In the genomic region with DNA sequence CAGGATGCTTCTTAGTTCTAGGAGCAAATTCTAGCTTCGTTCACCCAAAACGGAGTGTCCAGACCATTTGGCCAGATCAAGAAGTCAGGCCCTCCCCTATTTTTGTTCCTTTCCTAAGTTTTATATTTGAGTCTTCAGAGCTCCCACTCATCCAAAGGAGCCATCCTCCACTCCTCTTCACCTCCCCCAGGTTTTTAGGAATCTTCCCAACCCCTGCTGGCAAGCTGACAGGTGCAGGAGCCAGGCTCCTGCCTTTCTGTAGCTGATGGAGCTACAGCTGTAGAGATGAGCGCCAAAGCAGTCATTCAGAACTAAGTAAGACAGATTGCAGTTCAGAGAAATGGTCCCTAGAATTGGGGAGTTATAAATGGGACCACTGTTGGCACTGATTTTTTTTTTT, we compare ENCODE assay signal across 29 mouse cellular contexts. TPM values are rescaled to one million over a fixed set of nuclear protein-coding genes. Genes with fewer than 3 reads are reported as not detected.
A peak's percentile ranks its signal among the peaks of the same experiment; 100 is the strongest.
DNase-seq lines count a peak whose midpoint lies in the region; ATAC-seq and TF ChIP-seq lines count a peak whose summit lies in the region.
"Had no signal": no experiment of that assay in that cellular context is flagged by ENCODE, and none has a peak within 500 bp of the region (broad histone marks: within the 10 kb centered on the region; RNA-seq: fewer than 3 reads in every experiment).

No protein-coding gene starts in this region.

- no peak for TF ChIP-seq CTCF in intestine, postnatal 0 days (IDR thresholded peaks at IDR 0.05; ENCODE audit: low read depth)

- peak; percentile 60 for DNase-seq in heart, adult 11 months
- DNase-seq in heart, postnatal 4 days, result no peak
- DNase-seq in left cerebral cortex, postnatal 4 days, result peak; percentile 40
- no peak for DNase-seq in left cerebral cortex, postnatal 14 days (ENCODE audit: low spot score in 2 of 2)
- peak; percentile 33 for DNase-seq in brain, adult 2 months (ENCODE audit: low read depth, low spot score)
- DNase-seq: adrenal gland, adult 2 months; adrenal gland, postnatal 14 days; cerebellum, adult 11-12 months; cerebellum, adult 8-10 months; gastrocnemius, postnatal 10 days; gastrocnemius, postnatal 36 days had no signal

- no peaks in the 10 kb centered on the region for H3K27me3 ChIP-seq in intestine, postnatal 0 days (replicated peaks; ENCODE audit: control insufficient read depth, insufficient read depth, low read length)
- H3K27me3 ChIP-seq: forebrain, embryonic 13.5 days; hindbrain, embryonic 15.5 days had no signal

- intact Hi-C loops in left cerebral cortex, postnatal 4 days (cut with DNase I), result no loop called here
- intact Hi-C loops in left cerebral cortex, postnatal 14 days (cut with DNase I), result no loop called here

- H3K9ac ChIP-seq in intestine, postnatal 0 days (ENCODE audit: low read depth, low read length), result no peak overlapping the region
- H3K9ac ChIP-seq: forebrain, embryonic 13.5 days; hindbrain, embryonic 15.5 days had no signal

- 90% methylated on average over 3 of the region's 3 CpGs for WGBS in intestine, postnatal 0 days

- no peaks in the 10 kb centered on the region for H3K9me3 ChIP-seq in intestine, postnatal 0 days (ENCODE audit: control insufficient read depth)
- H3K9me3 ChIP-seq: forebrain, embryonic 10.5 days; forebrain, embryonic 13.5 days; hindbrain, embryonic 15.5 days had no signal

- no peaks in the 10 kb centered on the region for H3K36me3 ChIP-seq in intestine, postnatal 0 days (ENCODE audit: control insufficient read depth, insufficient read depth)
- H3K36me3 ChIP-seq: forebrain, embryonic 10.5 days; hindbrain, embryonic 15.5 days had no signal

- no peaks in the 10 kb centered on the region for H3K4me1 ChIP-seq in intestine, postnatal 0 days (replicated peaks; ENCODE audit: control insufficient read depth, insufficient read depth, low read length)
- H3K4me1 ChIP-seq: forebrain, embryonic 10.5 days; forebrain, embryonic 13.5 days; hindbrain, embryonic 15.5 days had no signal

- no peak for ATAC-seq in intestine, postnatal 0 days
- ATAC-seq: CD4-positive, CD25-positive, alpha-beta regulatory T cell, adult 4 months; forebrain, embryonic 13.5 days; forebrain, embryonic 16.5 days; inflammation-experienced regulatory T-cells, adult 6 months; intestine, embryonic 16.5 days had no signal

- no peak overlapping the region for H3K4me2 ChIP-seq in intestine, postnatal 0 days (replicated peaks; ENCODE audit: low read depth)
- H3K4me2 ChIP-seq: forebrain, embryonic 13.5 days; heart, embryonic 11.5 days; hindbrain, embryonic 15.5 days had no signal

- H3K4me3 ChIP-seq in intestine, postnatal 0 days (ENCODE audit: low read depth, low read length), result no peak overlapping the region
- H3K4me3 ChIP-seq: forebrain, embryonic 10.5 days; forebrain, embryonic 13.5 days; hindbrain, embryonic 15.5 days had no signal

- H3K27ac ChIP-seq in intestine, postnatal 0 days (ENCODE audit: low read depth, low read length), result no peak overlapping the region
- H3K27ac ChIP-seq: forebrain, embryonic 10.5 days; forebrain, embryonic 13.5 days; hindbrain, embryonic 15.5 days had no signal

RNA-seq across cellular contexts. Expression of a gene that starts 23.8 kb away (rescaled TPM):
- 1 to 10 TPM; 2.8 to 3.0 TPM for total RNA-seq in heart, postnatal 4 days (2021)
- total RNA-seq in left cerebral cortex, postnatal 4 days (2021), result under 1 TPM; 0.18 to 0.40 TPM
- total RNA-seq in left cerebral cortex, postnatal 14 days (2021), result under 1 TPM in 1 of 2 experiments, not detected in 1; 0.13 TPM
- polyA plus RNA-seq in intestine, postnatal 0 days (2015; fragmentation: Nextera tagmentation; extraction: Ambion mirVana), result 0.68 and 0.71 TPM in 2 replicates
- total RNA-seq: granulocyte monocyte progenitor cell, adult 5-6 weeks; MEL had no signal

RNA-seq across cellular contexts. Expression of a gene that starts 39.3 kb away (rescaled TPM):
- 10 to 100 TPM; 95.8 to 96.1 TPM for total RNA-seq in heart, postnatal 4 days (2021)
- total RNA-seq in left cerebral cortex, postnatal 4 days (2021), result 100 to 1,000 TPM; 180 to 182 TPM
- total RNA-seq in left cerebral cortex, postnatal 14 days (2021), result 100 to 1,000 TPM; 291 TPM
- polyA plus RNA-seq in intestine, postnatal 0 days (2015; fragmentation: Nextera tagmentation; extraction: Ambion mirVana), result 628 and 645 TPM in 2 replicates

RNA-seq across cellular contexts. Expression of a gene that starts 39.3 kb away (rescaled TPM):
- total RNA-seq in heart, postnatal 4 days (2021), result 1 to 10 TPM; 2.4 to 2.6 TPM
- total RNA-seq in left cerebral cortex, postnatal 4 days (2021), result 1 to 10 TPM; 8.5 to 8.6 TPM
- 1 to 10 TPM; 5.9 to 7.3 TPM for total RNA-seq in left cerebral cortex, postnatal 14 days (2021)
- 11.2 and 11.3 TPM in 2 replicates for polyA plus RNA-seq in intestine, postnatal 0 days (2015; fragmentation: Nextera tagmentation; extraction: Ambion mirVana)

RNA-seq across cellular contexts. Expression of a gene that starts 41.2 kb away (rescaled TPM):
- total RNA-seq in heart, postnatal 4 days (2021), result 10 to 100 TPM; 72.3 to 79.4 TPM
- total RNA-seq in left cerebral cortex, postnatal 4 days (2021), result 10 to 100 TPM; 64.2 to 73.1 TPM
- total RNA-seq in left cerebral cortex, postnatal 14 days (2021), result 10 to 100 TPM; 41.3 to 54.2 TPM
- polyA plus RNA-seq in intestine, postnatal 0 days (2015; fragmentation: Nextera tagmentation; extraction: Ambion mirVana), result 70.3 and 72.7 TPM in 2 replicates

RNA-seq across cellular contexts. Expression of a gene that starts 43.5 kb away (rescaled TPM):
- total RNA-seq in heart, postnatal 4 days (2021), result under 1 TPM in 1 of 2 experiments, not detected in 1; 0.20 TPM
- total RNA-seq in left cerebral cortex, postnatal 4 days (2021), result under 1 TPM; 0.26 to 0.42 TPM
- under 1 TPM; 0.35 to 0.76 TPM for total RNA-seq in left cerebral cortex, postnatal 14 days (2021)
- 0.07 TPM in 1 of 2 replicates, not detected in the other for polyA plus RNA-seq in intestine, postnatal 0 days (2015; fragmentation: Nextera tagmentation; extraction: Ambion mirVana)
- total RNA-seq: adrenal gland, adult 2 months; adrenal gland, postnatal 14 days; adrenal gland, postnatal 4 days; gastrocnemius, adult 18-20 months; gastrocnemius, postnatal 10 days; gastrocnemius, postnatal 36 days; granulocyte monocyte progenitor cell, adult 5-6 weeks; heart, adult 8-10 months; MEL had no signal
- polyA plus RNA-seq: brain, embryonic 14.5 days; CD4-positive, CD25-positive, alpha-beta regulatory T cell, adult 4 months; forebrain, embryonic 10.5 days; forebrain, embryonic 13.5 days; forebrain, embryonic 16.5 days; heart, embryonic 11.5 days; heart, embryonic 14.5 days; heart, postnatal 0 days; hindbrain, embryonic 11.5 days; hindbrain, embryonic 15.5 days; inflammation-experienced regulatory T-cells, adult 6 months; intestine, embryonic 16.5 days had no signal

Comparison
In these comparisons a context has a peak if more than half of its experiments do, and no peak if none do; other contexts are left out.
1. DNase-seq: peak in heart, adult 11 months (single experiment), left cerebral cortex, postnatal 4 days (single experiment) and brain, adult 2 months (single experiment); none in heart, postnatal 4 days (single experiment) and left cerebral cortex, postnatal 14 days (0 of 2).